Mouse (Mus musculus) embryonic fibroblast, embryonic 13.5 days (primary cell): ENCODE measurements around the gene Efemp1.

ENCODE experiments used
- CTCF ChIP-seq: IDR thresholded peaks from 2 replicates; pipeline ENCODE4 v1.5.1; 2011; ENCODE audit warnings: mild to moderate bottlenecking, control low read depth, low read length, moderate library complexity, borderline replicate concordance; ENCODE audit not compliant: insufficient read depth
- POLR2A ChIP-seq: IDR thresholded peaks from 2 replicates; pipeline ENCODE4 v1.6.1; 2011; ENCODE audit warnings: low read depth, mild to moderate bottlenecking, control low read depth, low read length, moderate library complexity

DNA sequence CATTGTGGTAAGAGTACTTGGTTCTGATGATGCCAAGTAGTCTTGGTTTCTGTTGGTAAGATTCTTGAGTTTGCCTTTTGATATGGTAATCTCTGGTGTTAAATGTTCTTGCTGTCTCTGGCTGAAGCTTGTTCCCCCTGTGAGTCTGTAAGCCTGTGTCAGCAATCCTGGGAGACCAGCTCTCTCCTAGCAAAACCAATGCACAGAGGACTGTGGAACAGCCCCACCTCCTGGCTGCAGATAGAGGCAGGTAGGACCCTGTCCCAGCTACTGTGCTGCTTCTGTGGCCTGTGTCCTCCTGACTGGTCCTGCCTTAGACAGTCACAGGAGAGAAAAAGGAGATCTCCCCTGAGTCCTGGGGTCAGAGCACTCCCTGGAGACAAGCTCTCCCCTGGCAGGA lies 81.4 kb downstream of the Efemp1 start:
- no peak for TF ChIP-seq CTCF
- TF ChIP-seq POLR2A = no peak
